Mouse (Mus musculus) forebrain, embryonic 13.5 days (tissue): Measurements from ENCODE around the gene Ufc1. TPM values are rescaled to one million over a fixed set of nuclear protein-coding genes. Genes with fewer than 3 reads are reported as not detected.
A peak's percentile ranks its signal among the peaks of the same experiment; 100 is the strongest.
"Not testable (repeated sequence)": the region's sequence is repeated elsewhere in the genome, so short reads cannot be mapped to it uniquely, and the experiment has no call there.

Experiments
- ATAC-seq: fragments of 200-750 bp; cut with Nextera tagmentation; 2 replicates; pipeline ENCODE4 v1.8.0; 2017
- H3K27ac ChIP-seq: fragments of 300-500 bp; sonication (generic); 2 replicates; pipeline ENCODE4 v1.5.1; 2015; ENCODE audit warnings: inconsistent platforms, mild to moderate bottlenecking, moderate library complexity
- H3K27me3 ChIP-seq: fragments of 300-500 bp; sonication (generic); 2 replicates; pipeline ENCODE4 v1.6.1; 2015; ENCODE audit warnings: mild to moderate bottlenecking, inconsistent platforms
- H3K36me3 ChIP-seq: fragments of 300-500 bp; sonication (generic); 2 replicates; pipeline ENCODE4 v1.6.1; 2015; ENCODE audit warnings: mild to moderate bottlenecking, inconsistent platforms; ENCODE audit not compliant: poor library complexity, severe bottlenecking
- H3K4me1 ChIP-seq: fragments of 300-500 bp; sonication (generic); 2 replicates; pipeline ENCODE4 v1.6.1; 2015; ENCODE audit warnings: inconsistent platforms
- H3K4me2 ChIP-seq: fragments of 300-500 bp; sonication (generic); 2 replicates; pipeline ENCODE4 v1.6.1; 2015; ENCODE audit warnings: inconsistent platforms, mild to moderate bottlenecking, moderate library complexity
- H3K4me3 ChIP-seq: fragments of 300-500 bp; sonication (generic); 2 replicates; pipeline ENCODE4 v1.5.1; 2015; ENCODE audit warnings: mild to moderate bottlenecking, inconsistent platforms
- H3K9ac ChIP-seq: fragments of 300-500 bp; sonication (generic); 2 replicates; pipeline ENCODE4 v1.6.1; 2015; ENCODE audit warnings: mild to moderate bottlenecking, inconsistent platforms
- H3K9me3 ChIP-seq: fragments of 300-500 bp; sonication (generic); replicated peaks from 2 replicates; pipeline ENCODE4 v1.6.1; 2016; ENCODE audit warnings: inconsistent platforms
- whole genome bisulfite sequencing: fragments of 180-500 bp; shearing (Covaris S2); methylation state at CpG from one replicate; pipeline ENCODE4 v1.1.7; 2015; 5-methylcytosine and 5-hydroxymethylcytosine counted together
- polyA plus RNA-seq: library from polyadenylated mRNA; unstranded; fragments of >200 nt; fragmentation: Nextera tagmentation; extraction: Ambion mirVana; gene quantifications from 2 replicates; pipeline ENCODE4 v1.2.1, GENCODE M21; 2015

Gene Ufc1
- polyA plus RNA-seq, 1 experiment from 2014 or later, result 118 TPM

DNA sequence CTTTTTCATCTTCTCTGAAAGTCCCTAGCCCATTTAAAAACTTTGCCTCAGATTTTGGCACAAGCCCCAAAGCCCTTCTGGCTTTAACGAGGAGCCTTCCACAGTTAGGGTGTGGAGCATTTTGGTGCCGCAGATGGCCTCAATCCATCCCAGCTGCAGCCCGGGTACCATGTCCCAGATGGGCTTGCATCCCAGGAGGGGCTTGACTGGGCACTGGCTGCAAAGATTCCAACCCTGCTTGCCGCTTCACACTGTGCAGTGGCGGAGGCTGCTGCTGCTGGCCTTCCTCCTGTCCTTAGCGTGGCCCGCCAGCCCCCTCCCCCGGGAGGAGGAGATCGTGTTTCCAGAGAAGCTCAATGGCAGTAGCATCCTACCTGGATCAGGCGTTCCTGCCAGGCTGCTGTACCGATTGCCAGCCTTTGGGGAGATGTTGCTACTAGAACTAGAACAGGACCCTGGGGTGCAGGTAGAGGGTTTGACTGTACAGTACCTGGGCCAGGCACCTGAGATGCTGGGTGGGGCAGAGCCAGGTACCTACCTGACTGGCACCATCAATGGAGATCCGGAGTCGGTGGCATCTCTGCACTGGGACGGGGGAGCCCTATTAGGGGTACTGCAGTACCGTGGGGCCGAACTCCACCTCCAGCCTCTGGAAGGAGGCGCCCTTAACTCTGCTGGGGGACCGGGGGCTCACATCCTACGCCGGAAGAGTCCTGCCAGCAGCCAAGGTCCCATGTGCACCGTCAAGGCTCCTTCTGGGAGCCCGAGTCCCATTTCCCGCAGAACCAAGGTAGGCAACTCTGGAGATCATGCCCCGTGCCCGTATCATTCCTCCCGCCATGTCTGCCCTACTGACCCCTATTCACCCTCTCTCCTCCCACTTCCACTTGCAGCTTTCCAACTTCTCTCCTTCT, 43.9 kb downstream of the Ufc1 start, which contains the start of gene Ndufs2:
Gene Ndufs2 (minus strand): TSS at position 709 of the 914 bp plus-strand sequence.
- H3K9ac ChIP-seq, result peak within 1 kb of the TSS; percentile 56

GRCm38 (mm10) chr1:171249913-171250600, 44.8 kb downstream of the Ufc1 start, which contains the start of gene Adamts4:
TSS of gene Adamts4 (plus strand) at chr1:171250421.
- H3K9ac ChIP-seq, result peak within 1 kb of the TSS; percentile 56
- 18% methylated on average over 5 of the region's 5 CpGs for WGBS
- H3K9me3 ChIP-seq, result no peaks in the 10 kb centered on the region
- 0 out of 2 replicates have a peak, but pooled peaks have one; percentile 25 for ATAC-seq
- peak within 1 kb of the TSS; percentile 33 for H3K4me3 ChIP-seq
- peaks cover 61% of the 10 kb centered on the region for H3K4me1 ChIP-seq
- peaks cover 5% of the 10 kb centered on the region for H3K36me3 ChIP-seq
- peak within 1 kb of the TSS; percentile 78 for H3K27ac ChIP-seq
- no peaks in the 10 kb centered on the region for H3K27me3 ChIP-seq
- H3K4me2 ChIP-seq, result peak within 1 kb of the TSS; percentile 59

More for the DNA sequence above, 43.9 kb downstream of the Ufc1 start, which contains the start of gene Ndufs2:
- H3K4me3 ChIP-seq, result peak within 1 kb of the TSS; percentile 33
- H3K9me3 ChIP-seq, result no peaks in the 10 kb centered on the region
- H3K4me2 ChIP-seq, result peak within 1 kb of the TSS; percentile 59
- peaks cover 54% of the 10 kb centered on the region for H3K4me1 ChIP-seq
- no peaks in the 10 kb centered on the region for H3K27me3 ChIP-seq
- 17% methylated on average over 24 of the region's 26 CpGs for WGBS
- H3K27ac ChIP-seq, result peak within 1 kb of the TSS; percentile 78
- peak; percentile 50 for ATAC-seq
- H3K36me3 ChIP-seq, result no peaks in the 10 kb centered on the region

- Histone ChIP-seq H3K9ac (no peak overlapping the region), H3K27ac (no peak overlapping the region), H3K4me2 (no peak overlapping the region), H3K27me3 (no peaks in the 10 kb centered on the region), H3K4me1 (peaks cover 61% of the 10 kb centered on the region), H3K9me3 (no peaks in the 10 kb centered on the region), H3K4me3 (no peak overlapping the region), H3K36me3 (peaks cover 15% of the 10 kb centered on the region)
- 30% methylated on average over 3 of the region's 3 CpGs for WGBS
- no peak for ATAC-seq
These were observed 46.2 kb downstream of the Ufc1 start for GRCm38 (mm10) chr1:171248386-171249226.

- no peaks in the 10 kb centered on the region for H3K27me3 ChIP-seq
- WGBS, result 28% methylated on average over 4 of the region's 4 CpGs
- no peaks in the 10 kb centered on the region for H3K9me3 ChIP-seq
- ATAC-seq, result no peak
- H3K36me3 ChIP-seq, result peaks cover 22% of the 10 kb centered on the region
- peak overlapping the region; percentile 73 for H3K4me2 ChIP-seq
- H3K9ac ChIP-seq, result peak overlapping the region; percentile 38; the same call in 1 of the 2 replicates
- 0 out of 2 replicates have a peak overlapping the region, but pooled peaks have one; percentile 75 for H3K4me3 ChIP-seq
- 0 out of 2 replicates have a peak overlapping the region, but pooled peaks have one; percentile 17 for H3K27ac ChIP-seq
- H3K4me1 ChIP-seq, result peaks cover 61% of the 10 kb centered on the region
These were observed 46.9 kb downstream of the Ufc1 start for GRCm38 (mm10) chr1:171247916-171248315.

GRCm38 (mm10) chr1:171247453-171247841, 47.4 kb downstream of the Ufc1 start:
- ATAC-seq, result peak; percentile 2; the same call in 1 of the 2 replicates
- Histone ChIP-seq H3K36me3 (peaks cover 27% of the 10 kb centered on the region), H3K27ac (peak overlapping the region; percentile 55), H3K4me3 (peak overlapping the region; percentile 75), H3K9ac (peak overlapping the region; percentile 38), H3K27me3 (no peaks in the 10 kb centered on the region), H3K4me2 (peak overlapping the region; percentile 73), H3K9me3 (no peaks in the 10 kb centered on the region), H3K4me1 (peaks cover 58% of the 10 kb centered on the region)
- 17% methylated on average over 13 of the region's 13 CpGs for WGBS

DNA sequence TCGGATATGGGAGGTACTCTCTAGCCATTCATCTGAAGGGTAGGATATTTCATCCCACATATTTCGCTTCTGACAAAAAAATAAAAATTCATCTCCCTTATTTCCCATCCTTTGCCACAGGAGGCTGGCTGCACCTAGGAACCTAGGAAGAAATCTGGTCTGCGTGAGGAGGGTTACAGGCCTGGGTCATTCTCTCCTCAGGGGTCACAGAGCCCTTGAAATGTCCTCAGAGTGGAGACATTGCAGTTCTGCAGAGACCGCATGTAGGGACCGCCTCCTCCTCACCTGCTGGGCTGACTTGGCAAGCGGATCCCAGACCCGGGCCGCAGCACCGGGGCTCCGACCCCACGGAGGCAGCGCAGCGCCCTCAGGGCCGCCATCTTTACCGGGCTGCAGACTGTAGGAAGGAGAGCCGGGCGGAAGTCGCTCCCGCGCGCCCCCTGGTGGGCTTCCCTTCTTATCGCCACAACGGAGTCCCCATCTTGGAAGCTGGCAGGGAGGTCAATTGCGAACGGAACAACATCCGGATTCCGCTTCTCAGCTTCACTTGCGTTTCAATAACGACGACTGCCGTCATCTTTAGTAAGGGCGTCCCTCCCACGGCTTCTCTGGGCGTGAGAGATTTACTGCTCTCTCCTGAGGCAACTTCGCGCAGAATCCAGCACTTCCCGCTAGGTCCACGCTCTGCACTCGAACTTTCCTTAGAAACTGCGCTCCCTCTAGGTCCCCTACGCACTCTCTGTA, 47.9 kb downstream of the Ufc1 start:
- Histone ChIP-seq H3K4me3 (peak overlapping the region; percentile 75), H3K36me3 (peaks cover 31% of the 10 kb centered on the region), H3K4me2 (peak overlapping the region; percentile 73), H3K9me3 (no peaks in the 10 kb centered on the region), H3K9ac (peak overlapping the region; percentile 87), H3K4me1 (peaks cover 53% of the 10 kb centered on the region), H3K27me3 (no peaks in the 10 kb centered on the region), H3K27ac (peak overlapping the region; percentile 62)
- peak; percentile 93 for ATAC-seq
- under 1% methylated on average over 41 of the region's 41 CpGs for WGBS

GRCm38 (mm10) chr1:171245353-171245752, 49.5 kb downstream of the Ufc1 start:
- 96% methylated on average over 8 of the region's 8 CpGs for WGBS
- Histone ChIP-seq H3K27ac (no peak overlapping the region), H3K9ac (no peak overlapping the region), H3K4me3 (no peak overlapping the region), H3K4me1 (peaks cover 37% of the 10 kb centered on the region), H3K27me3 (no peaks in the 10 kb centered on the region), H3K36me3 (peaks cover 47% of the 10 kb centered on the region), H3K9me3 (no peaks in the 10 kb centered on the region), H3K4me2 (no peak overlapping the region; the same call in 1 of the 2 replicates)
- ATAC-seq, result no peak

DNA sequence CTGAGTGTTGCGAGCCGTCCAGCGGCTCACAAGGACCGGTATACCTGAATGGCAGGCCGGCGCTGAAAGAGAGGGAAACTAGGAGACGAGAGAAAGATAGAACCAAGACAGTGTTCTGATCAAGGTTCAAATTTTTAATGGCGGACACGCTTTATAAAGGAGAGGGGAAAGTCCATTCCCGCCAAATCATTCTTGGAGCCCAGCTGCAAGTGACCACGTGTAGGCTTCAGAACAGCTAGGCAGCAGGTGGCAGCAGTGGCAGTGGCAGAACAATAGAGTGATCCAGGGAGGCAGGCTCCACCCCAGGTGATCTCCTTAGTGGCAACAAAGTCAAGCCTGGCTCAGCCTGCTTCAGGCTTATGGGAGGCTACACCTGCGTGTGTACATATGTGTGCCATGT, 52.9 kb downstream of the Ufc1 start:
- H3K9me3 ChIP-seq, ATAC-seq, H3K27me3 ChIP-seq, H3K4me2 ChIP-seq, H3K4me3 ChIP-seq, H3K27ac ChIP-seq, H3K9ac ChIP-seq: not testable (repeated sequence)
- Histone ChIP-seq H3K36me3 (peaks cover 81% of the 10 kb centered on the region), H3K4me1 (peaks cover 12% of the 10 kb centered on the region)
- 80% methylated on average over 12 of the region's 12 CpGs for WGBS

GRCm38 (mm10) chr1:171240911-171241310, 53.9 kb downstream of the Ufc1 start:
- Histone ChIP-seq H3K4me1 (peaks cover 6% of the 10 kb centered on the region), H3K36me3 (peaks cover 90% of the 10 kb centered on the region), H3K9me3 (no peaks in the 10 kb centered on the region), H3K27me3 (no peaks in the 10 kb centered on the region), H3K4me2 (no peak overlapping the region), H3K4me3 (no peak overlapping the region), H3K9ac (peak overlapping the region; percentile 16; the same call in 1 of the 2 replicates), H3K27ac (no peak overlapping the region)
- WGBS, result 94% methylated on average over 10 of the region's 10 CpGs
- no peak for ATAC-seq

DNA sequence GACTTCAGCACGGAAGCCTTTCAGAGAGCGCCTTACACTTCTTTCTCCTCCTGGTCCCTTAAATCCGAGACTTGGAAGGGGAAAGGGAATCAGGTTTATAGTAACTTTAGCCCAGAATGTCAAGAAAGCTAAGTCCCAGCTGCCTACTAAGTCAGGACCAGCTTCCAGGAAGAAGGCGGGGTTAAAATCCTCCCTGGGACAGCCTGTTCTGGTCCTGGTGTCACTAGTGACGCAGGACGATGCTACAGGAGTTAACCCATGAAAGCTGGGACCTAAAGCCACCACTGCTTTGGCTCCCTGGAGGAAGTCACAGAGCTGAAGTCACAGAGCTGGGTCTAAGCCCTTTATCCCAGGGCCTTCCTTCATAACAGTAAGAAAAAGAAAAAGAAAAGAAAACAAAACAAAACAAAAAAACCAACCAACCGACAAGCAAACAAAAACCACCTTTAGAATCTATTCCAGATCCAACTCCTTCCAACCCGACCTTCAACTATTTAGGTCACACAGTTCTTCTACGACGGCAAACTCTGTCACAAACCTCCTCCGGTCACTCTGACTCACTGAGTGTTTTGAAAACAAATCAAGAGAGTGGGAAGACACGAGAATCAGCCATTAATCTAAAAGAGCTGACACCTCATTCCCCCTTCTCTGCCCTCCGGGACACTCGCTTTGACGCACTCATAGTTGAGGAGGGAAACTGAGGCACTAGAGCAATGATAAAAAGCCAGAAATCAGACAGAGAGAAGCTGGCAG, 54.7 kb downstream of the Ufc1 start:
- peak overlapping the region; percentile 16; the same call in 1 of the 2 replicates for H3K9ac ChIP-seq
- no peaks in the 10 kb centered on the region for H3K4me1 ChIP-seq
- 83% methylated on average over 15 of the region's 15 CpGs for WGBS
- H3K4me2 ChIP-seq, result no peak overlapping the region
- H3K27me3 ChIP-seq, result no peaks in the 10 kb centered on the region
- H3K9me3 ChIP-seq, result no peaks in the 10 kb centered on the region
- no peak overlapping the region for H3K4me3 ChIP-seq
- ATAC-seq, result no peak
- H3K36me3 ChIP-seq, result peaks cover 94% of the 10 kb centered on the region
- H3K27ac ChIP-seq, result no peak overlapping the region
